Mouse (Mus musculus) embryonic facial prominence, embryonic 14.5 days (tissue): Measurements from ENCODE around the gene Pex12. TPM values are rescaled to one million over a fixed set of nuclear protein-coding genes. Genes with fewer than 3 reads are reported as not detected.
"Not testable (repeated sequence)": the region's sequence is repeated elsewhere in the genome, so short reads cannot be mapped to it uniquely, and the experiment has no call there.

ENCODE experiments used
- ATAC-seq: fragments of 200-750 bp; cut with Nextera tagmentation; 2 replicates; pipeline ENCODE4 v1.8.0; 2017; ENCODE audit warnings: low read depth, moderate number of reproducible peaks, moderate TSS enrichment
- DNase-seq: peaks from one replicate; pipeline ENCODE4 v3.0.0-alpha.2; 2015; ENCODE audit warnings: low spot score
- H3K27ac ChIP-seq: fragments of 300-500 bp; sonication (generic); replicated peaks from 2 replicates; pipeline ENCODE4 v1.5.1; 2014; ENCODE audit warnings: low read depth, mild to moderate bottlenecking, low read length, moderate library complexity
- H3K27me3 ChIP-seq: fragments of 300-500 bp; sonication (generic); replicated peaks from 2 replicates; pipeline ENCODE4 v1.6.1; 2014; ENCODE audit warnings: low read length; ENCODE audit not compliant: control insufficient read depth, insufficient read depth
- H3K36me3 ChIP-seq: fragments of 300-500 bp; sonication (generic); 2 replicates; pipeline ENCODE4 v1.6.1; 2014; ENCODE audit warnings: low read length, mixed read lengths; ENCODE audit not compliant: control insufficient read depth, insufficient read depth
- H3K4me1 ChIP-seq: fragments of 300-500 bp; sonication (generic); 2 replicates; pipeline ENCODE4 v1.6.1; 2014; ENCODE audit warnings: antibody characterized with exemption, low read length; ENCODE audit not compliant: control insufficient read depth, insufficient read depth
- H3K4me2 ChIP-seq: fragments of 300-500 bp; sonication (generic); 2 replicates; pipeline ENCODE4 v1.6.1; 2014; ENCODE audit warnings: low read depth, mild to moderate bottlenecking, low read length, moderate library complexity, mixed read lengths
- H3K4me3 ChIP-seq: fragments of 300-500 bp; sonication (generic); 2 replicates; pipeline ENCODE4 v1.5.1; 2014; ENCODE audit warnings: low read depth, mild to moderate bottlenecking, low read length
- H3K9ac ChIP-seq: fragments of 300-500 bp; sonication (generic); 2 replicates; pipeline ENCODE4 v1.6.1; 2014; ENCODE audit warnings: low read depth, mild to moderate bottlenecking, low read length, moderate library complexity, mixed read lengths
- H3K9me3 ChIP-seq: fragments of 300-500 bp; sonication (generic); 2 replicates; pipeline ENCODE4 v1.6.1; 2016; ENCODE audit warnings: low read length; ENCODE audit not compliant: control insufficient read depth
- WGBS: fragments of 180-500 bp; shearing (Covaris S2); extraction: QIAGEN DNeasy Blood & Tissue Kit; methylation state at CpG from one replicate; pipeline ENCODE4 v1.1.7; 2014; 5-methylcytosine and 5-hydroxymethylcytosine counted together
- polyA plus RNA-seq: library from polyadenylated mRNA; unstranded; fragments of >200 nt; fragmentation: Nextera tagmentation; extraction: Ambion mirVana; gene quantifications from 2 replicates; pipeline ENCODE4 v1.2.1, GENCODE M21; 2014

Gene Pex12
- polyA plus RNA-seq, 1 experiment from 2014 or later, result 14.5 TPM

DNA sequence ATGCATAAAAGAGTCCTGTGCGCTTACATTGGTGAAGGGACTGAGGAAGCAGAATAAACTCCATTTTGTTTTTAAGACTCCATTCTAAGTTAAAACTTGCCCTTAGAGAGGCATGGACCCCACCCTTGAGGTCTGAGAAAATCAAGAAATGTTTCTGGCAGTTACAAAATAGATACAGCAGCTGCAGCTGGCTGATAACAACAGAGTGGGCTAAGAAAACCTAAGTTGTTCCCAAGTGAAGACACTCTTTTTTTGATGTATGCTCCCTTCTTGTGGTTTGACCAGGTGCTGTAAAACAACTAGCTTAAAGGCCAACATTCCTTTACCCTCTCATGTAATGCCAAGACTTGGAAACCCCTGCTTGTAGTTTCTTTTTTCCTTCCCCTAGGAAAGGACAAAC, 39.7 kb downstream of the Pex12 start:
- DNase-seq, result no peak

GRCm38 (mm10) chr11:83257211-83257610, 45.2 kb downstream of the Pex12 start:
- not testable (repeated sequence) for H3K9me3 ChIP-seq, DNase-seq, H3K9ac ChIP-seq, H3K27ac ChIP-seq, H3K4me2 ChIP-seq, H3K27me3 ChIP-seq, ATAC-seq, H3K4me3 ChIP-seq, H3K4me1 ChIP-seq, H3K36me3 ChIP-seq
- WGBS, result 71% methylated on average over 5 of the region's 5 CpGs

More for the DNA sequence above, 39.7 kb downstream of the Pex12 start:
- ATAC-seq, result no peak
- H3K4me1 ChIP-seq, result no peaks in the 10 kb centered on the region
- 96% methylated on average over 1 of the region's 1 CpGs for WGBS
- H3K4me2 ChIP-seq, result no peak overlapping the region
- no peaks in the 10 kb centered on the region for H3K9me3 ChIP-seq
- H3K36me3 ChIP-seq, result no peaks in the 10 kb centered on the region
- no peak overlapping the region for H3K9ac ChIP-seq
- no peak overlapping the region for H3K4me3 ChIP-seq
- H3K27me3 ChIP-seq, result no peaks in the 10 kb centered on the region
- no peak overlapping the region for H3K27ac ChIP-seq

Other genes with a start within 250 kb of the Pex12 start
- gene Slfn2, start 237.5 kb downstream of the Pex12 start, polyA plus RNA-seq, result 7.1 and 9.6 TPM in 2 replicates
- 0.29 and 0.50 TPM in 2 replicates for gene Slfn1, start 185.7 kb downstream of the Pex12 start, polyA plus RNA-seq
- gene Slfn4, start 127.4 kb downstream of the Pex12 start, polyA plus RNA-seq, result 0.08 and 0.26 TPM in 2 replicates
- gene Slfn3, start 111.3 kb downstream of the Pex12 start, polyA plus RNA-seq, result 1.7 TPM in 2 replicates
- 0.12 and 0.22 TPM in 2 replicates for gene Slfn14, start 15.9 kb downstream of the Pex12 start, polyA plus RNA-seq
- 65.5 and 72.7 TPM in 2 replicates for gene Ap2b1, start 3.6 kb downstream of the Pex12 start, polyA plus RNA-seq
- gene Rasl10b, start 106.6 kb upstream of the Pex12 start, polyA plus RNA-seq, result 2.3 and 2.9 TPM in 2 replicates
- gene Gas2l2, start 126.9 kb upstream of the Pex12 start, polyA plus RNA-seq, result 0.08 and 0.38 TPM in 2 replicates
- gene 1700020L24Rik, start 135.1 kb upstream of the Pex12 start, polyA plus RNA-seq, result 0.54 and 0.77 TPM in 2 replicates
- gene Mmp28, start 160.5 kb upstream of the Pex12 start, polyA plus RNA-seq, result 4.3 and 4.7 TPM in 2 replicates
- 7.6 and 9.4 TPM in 2 replicates for gene Taf15, start 170.5 kb upstream of the Pex12 start, polyA plus RNA-seq
- not detected in 2 replicates for gene Heatr9, start 219.6 kb upstream of the Pex12 start, polyA plus RNA-seq
- 0.87 and 1.4 TPM in 2 replicates for gene Ccl5, start 227.9 kb upstream of the Pex12 start, polyA plus RNA-seq